Comparison of ENCODE assay signal across 8 mouse cellular contexts in genomic region chr19:36348161-36348800, GRCm38 (mm10). TPM values are rescaled to one million over a fixed set of nuclear protein-coding genes. Genes with fewer than 3 reads are reported as not detected.
A peak's percentile ranks its signal among the peaks of the same experiment; 100 is the strongest.
DNase-seq lines count a peak whose midpoint lies in the region; ATAC-seq and TF ChIP-seq lines count a peak whose summit lies in the region.

Pcgf5 (plus strand) TSS chr19:36348309.

- no peaks in the 10 kb centered on the region for H3K36me3 ChIP-seq in G1E (replicated peaks)
- no peaks in the 10 kb centered on the region for H3K36me3 ChIP-seq in hindbrain, embryonic 12.5 days

- H3K4me2 ChIP-seq in hindbrain, embryonic 12.5 days (replicated peaks) = peak within 1 kb of the TSS; percentile 100

- peaks cover 16% of the 10 kb centered on the region for H3K27me3 ChIP-seq in G1E (ENCODE audit: insufficient read depth, low read length)
- peaks cover 50% of the 10 kb centered on the region for H3K27me3 ChIP-seq in hindbrain, embryonic 12.5 days

- H3K9me3 ChIP-seq in G1E (replicated peaks) = peaks cover 13% of the 10 kb centered on the region
- no peaks in the 10 kb centered on the region for H3K9me3 ChIP-seq in hindbrain, embryonic 12.5 days (replicated peaks)

- H3K27ac ChIP-seq in hindbrain, embryonic 12.5 days = no peak within 1 kb of the TSS

- H3K4me1 ChIP-seq in G1E (ENCODE audit: insufficient read depth, low read depth, low read length) = no peaks in the 10 kb centered on the region
- no peaks in the 10 kb centered on the region for H3K4me1 ChIP-seq in hindbrain, embryonic 12.5 days

- 1% methylated on average over 77 of the region's 92 CpGs for WGBS in hindbrain, embryonic 12.5 days

- peak within 1 kb of the TSS; percentile 63 for H3K9ac ChIP-seq in hindbrain, embryonic 12.5 days

- DNase-seq in G1E (ENCODE audit: low spot score) = no peak
- peak; percentile 86 for DNase-seq in cerebellum, adult 9-11 months
- peak; percentile 33 to 37 for DNase-seq in frontal cortex, postnatal 14 days (ENCODE audit: low spot score in 2 of 2)
- DNase-seq in layer of hippocampus, postnatal 14 days (ENCODE audit: low spot score in 2 of 2) = peak; percentile 52 to 63
- peak; percentile 70 for DNase-seq in lung, postnatal 10 days
- peak; percentile 21 for DNase-seq in ovary, postnatal 10 days (ENCODE audit: low spot score)
- peak; percentile 74 for DNase-seq in thymus, postnatal 0 days (ENCODE audit: low spot score)

- no peak for TF ChIP-seq CTCF in G1E (IDR thresholded peaks at IDR 0.05; ENCODE audit: low read depth, low read length)

- ATAC-seq in G1E (ENCODE audit: extremely low read depth, insufficient number of reproducible peaks, low FRiP score, poor library complexity, severe bottlenecking) = no peak
- ATAC-seq in hindbrain, embryonic 12.5 days (ENCODE audit: low FRiP score) = peak; percentile 79

- H3K4me3 ChIP-seq in G1E (ENCODE audit: low read depth, low read length) = no peak within 1 kb of the TSS
- peak within 1 kb of the TSS; percentile 74 for H3K4me3 ChIP-seq in hindbrain, embryonic 12.5 days

RNA-seq across cellular contexts. Expression of gene Pcgf5, which starts in this region (rescaled TPM):
- total RNA-seq in G1E (2014; fragmentation: Nextera tagmentation) = 19.6 and 21.4 TPM in 2 replicates
- 23.5 and 24.5 TPM in 2 replicates for total RNA-seq in G1E (2017)
- polyA plus RNA-seq in G1E (2012) = 3.8 and 4.9 TPM in 2 replicates
- 9.8 and 10.1 TPM in 2 replicates for polyA plus RNA-seq in hindbrain, embryonic 12.5 days (2016; fragmentation: Nextera tagmentation; extraction: Ambion mirVana)
- 1 to 10 TPM; 8.2 to 8.5 TPM for total RNA-seq in layer of hippocampus, postnatal 14 days (2021)
- polyA plus RNA-seq in thymus, postnatal 0 days (2015; fragmentation: Nextera tagmentation; extraction: Ambion mirVana) = 41.5 and 46.6 TPM in 2 replicates
